Mouse (Mus musculus): ENCODE measurements around the gene Olfr735. TPM values are rescaled to one million over a fixed set of nuclear protein-coding genes. Genes with fewer than 3 reads are reported as not detected.

The Olfr735 gene
- polyA plus RNA-seq, 1 experiment, result not detected

GRCm38 (mm10) chr14:50301422-50301821 is 47.2 kb downstream of the Olfr735 start, which contains the start of gene Olfr733:
Gene Olfr733, minus strand, starts transcription at chr14:50301522.
- TF ChIP-seq POLR2A (IDR thresholded peaks at IDR 0.05; ENCODE audit: borderline replicate concordance, insufficient read depth, low read length), result no peak
- no peak for TF ChIP-seq CTCF (IDR thresholded peaks at IDR 0.05; ENCODE audit: borderline replicate concordance, insufficient read depth, low read depth, low read length)
- no peaks in the 10 kb centered on the region for H3K27me3 ChIP-seq (ENCODE audit: control insufficient read depth, insufficient read depth, low read length)
- H3K4me1 ChIP-seq (ENCODE audit: control insufficient read depth, insufficient read depth, low read length), result no peaks in the 10 kb centered on the region
- DNase-seq, result no peak
- H3K27ac ChIP-seq (ENCODE audit: insufficient read depth, low read length), result no peak within 1 kb of the TSS
- no peak within 1 kb of the TSS for H3K4me3 ChIP-seq (replicated peaks; ENCODE audit: insufficient read depth, low read depth, low read length)

Other genes with a start within 250 kb of the Olfr735 start
- gene Olfr727, start 225.7 kb downstream of the Olfr735 start, polyA plus RNA-seq (2012; rRNA removed), result not detected in 2 replicates
- gene Olfr728, start 206.2 kb downstream of the Olfr735 start, polyA plus RNA-seq (2012; rRNA removed), result not detected in 2 replicates
- gene Olfr729, start 196.0 kb downstream of the Olfr735 start, polyA plus RNA-seq (2012; rRNA removed), result not detected in 2 replicates
- not detected in 2 replicates for gene Olfr730, start 160.7 kb downstream of the Olfr735 start, polyA plus RNA-seq (2012; rRNA removed)
- not detected in 2 replicates for gene Olfr731, start 107.0 kb downstream of the Olfr735 start, polyA plus RNA-seq (2012; rRNA removed)
- gene Olfr732, start 64.7 kb downstream of the Olfr735 start, polyA plus RNA-seq (2012; rRNA removed), result not detected in 2 replicates
- gene Olfr733, start 47.4 kb downstream of the Olfr735 start, polyA plus RNA-seq (2012; rRNA removed), result not detected in 2 replicates
- not detected in 2 replicates for gene Olfr734, start 22.1 kb downstream of the Olfr735 start, polyA plus RNA-seq (2012; rRNA removed)
- gene Tlr11, start 9.0 kb upstream of the Olfr735 start, polyA plus RNA-seq (2012; rRNA removed), result not detected in 2 replicates
- not detected in 2 replicates for gene Olfr736, start 32.3 kb upstream of the Olfr735 start, polyA plus RNA-seq (2012; rRNA removed)
- gene Olfr738, start 58.7 kb upstream of the Olfr735 start, polyA plus RNA-seq (2012; rRNA removed), result not detected in 2 replicates
- gene Olfr739, start 69.8 kb upstream of the Olfr735 start, polyA plus RNA-seq (2012; rRNA removed), result not detected in 2 replicates
- not detected in 2 replicates for gene Olfr740, start 96.7 kb upstream of the Olfr735 start, polyA plus RNA-seq (2012; rRNA removed)
- not detected in 2 replicates for gene Olfr741, start 123.9 kb upstream of the Olfr735 start, polyA plus RNA-seq (2012; rRNA removed)
- not detected in 2 replicates for gene Olfr742, start 154.7 kb upstream of the Olfr735 start, polyA plus RNA-seq (2012; rRNA removed)
- not detected in 2 replicates for gene Olfr743, start 173.0 kb upstream of the Olfr735 start, polyA plus RNA-seq (2012; rRNA removed)